Mouse (Mus musculus): ENCODE data around the gene C1qtnf6.

- TF ChIP-seq CTCF (IDR thresholded peaks at IDR 0.05; ENCODE audit: low read depth, low read length): no peak
- TF ChIP-seq POLR2A (IDR thresholded peaks at IDR 0.05; ENCODE audit: borderline replicate concordance, low read depth, low read length): no peak
Observed at GRCm38 (mm10) chr15:78563344-78563743, 32.1 kb upstream of the C1qtnf6 start.

All from bone marrow macrophage, adult 2 months (primary cell).